Mouse (Mus musculus) cortical plate, adult 2 months (tissue): ENCODE measurements around the gene Tbrg4.

Source experiments
- CTCF ChIP-seq: fragments of 200-500 bp; IDR thresholded peaks from 2 replicates; pipeline ENCODE4 v1.5.1; 2011; ENCODE audit warnings: mild to moderate bottlenecking, control low read depth, low read length; ENCODE audit not compliant: insufficient read depth; ENCODE audit errors: extremely low read depth
- POLR2A ChIP-seq: fragments of 200-500 bp; IDR thresholded peaks from 2 replicates; pipeline ENCODE4 v1.6.1; 2011; ENCODE audit warnings: mild to moderate bottlenecking, low read length, control low read depth; ENCODE audit not compliant: insufficient read depth; ENCODE audit errors: extremely low read depth

DNA sequence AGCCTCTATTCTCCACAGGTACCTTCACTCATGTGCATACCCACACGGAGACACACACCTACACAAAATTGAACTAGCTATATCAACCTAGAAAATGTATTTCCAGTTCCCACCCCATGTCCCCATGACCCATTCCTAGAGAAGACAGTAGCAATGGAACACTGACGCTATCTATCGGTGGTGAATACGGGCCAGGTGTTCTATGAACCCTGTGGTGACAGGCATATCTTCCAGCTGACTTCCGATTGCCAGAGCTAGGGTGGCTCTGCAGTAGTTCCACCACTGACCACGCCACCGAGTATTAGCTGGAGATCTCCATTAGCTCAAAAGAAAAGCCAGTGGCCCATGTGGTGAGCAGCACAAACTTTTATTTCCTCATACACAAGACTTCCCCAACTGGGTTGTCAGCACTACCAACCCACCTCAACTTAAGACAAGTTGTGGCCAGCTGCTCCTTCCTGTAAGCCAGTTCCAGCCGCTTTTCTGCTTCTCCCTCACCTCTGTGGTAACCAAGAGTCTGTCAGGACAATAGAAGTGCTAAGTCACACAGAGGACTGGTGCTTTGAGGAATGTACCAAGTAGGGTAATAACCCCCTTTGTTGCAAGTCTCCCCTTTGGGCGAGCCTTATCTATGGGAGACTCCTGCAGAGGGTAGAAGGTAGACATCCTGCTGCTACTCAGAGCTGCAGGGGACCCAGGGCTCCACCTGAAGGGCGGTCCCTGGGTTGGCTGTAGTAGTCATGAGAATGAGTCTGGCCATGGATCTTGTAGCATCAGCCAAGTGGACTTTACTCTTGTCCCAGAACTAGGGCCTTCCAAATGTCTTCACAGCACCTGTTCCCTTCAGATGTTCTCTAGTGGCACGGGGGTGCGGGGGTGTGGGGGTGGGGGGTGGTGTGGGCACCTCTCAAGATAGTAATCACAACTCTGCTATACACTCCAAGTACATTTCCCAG lies 10.3 kb downstream of the Tbrg4 start:
- TF ChIP-seq CTCF (no peak), POLR2A (no peak)
